Mouse (Mus musculus) monocyte, adult 59 days (primary cell): ENCODE measurements around the gene Crygf. TPM values are rescaled to one million over a fixed set of nuclear protein-coding genes. Genes with fewer than 3 reads are reported as not detected.

Source experiments
- total RNA-seq, 2 experiments: library from RNA; stranded (reverse); gene quantifications; one replicate each; pipeline ENCODE4 v1.2.4; 2023

Crygf gene
- not detected for total RNA-seq

DNA sequence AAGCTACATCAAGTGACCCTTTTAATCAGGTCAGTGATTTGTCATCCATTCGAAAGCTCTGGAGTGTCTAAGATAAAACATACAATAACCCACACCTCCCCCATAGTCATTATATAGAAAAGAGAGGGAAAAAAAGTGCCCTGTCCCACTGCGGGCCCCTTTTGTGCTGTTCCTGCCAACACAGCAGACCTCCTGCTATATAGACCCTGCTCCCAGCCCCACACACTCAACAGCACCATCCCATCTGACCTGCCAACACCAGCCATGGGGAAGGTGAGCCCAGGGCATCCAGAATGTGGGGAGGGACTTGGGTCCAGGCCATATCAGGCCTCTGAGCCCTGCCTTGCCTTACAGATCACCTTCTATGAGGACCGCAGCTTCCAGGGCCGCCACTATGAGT is at the start of gene Crygf:
Crygf (plus strand) TSS at position 227 of the 400 bp plus-strand sequence.

Other genes starting within 250 kb of the Crygf start
- gene Map2, start 248.8 kb downstream of the Crygf start, total RNA-seq, result not detected